Mouse (Mus musculus): ENCODE measurements around the gene Parl. TPM values are rescaled to one million over a fixed set of nuclear protein-coding genes. Genes with fewer than 3 reads are reported as not detected.

The Parl gene
- polyA plus RNA-seq, 1 experiment from 2014 or later: 87.8 TPM

DNA sequence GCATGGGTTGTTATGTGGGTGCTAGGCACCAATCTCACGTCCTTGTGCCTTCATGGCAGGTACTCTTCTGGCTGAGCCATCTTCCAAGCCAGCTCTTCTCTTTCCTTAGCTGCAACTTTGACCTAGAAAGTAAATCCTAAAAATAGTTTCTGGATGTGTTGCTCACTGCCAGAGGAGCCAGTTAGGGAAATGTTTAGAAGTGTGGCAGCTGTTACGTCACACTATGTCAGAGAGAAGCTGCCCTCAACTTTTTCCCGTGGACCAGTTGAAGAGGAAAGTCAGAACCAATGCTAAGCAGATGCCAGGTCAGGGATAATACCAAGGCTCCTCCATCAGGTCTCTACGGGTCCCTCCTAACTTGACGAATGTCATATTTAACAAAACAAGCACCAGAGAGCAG lies 22.8 kb downstream of the Parl start:
- no peaks in the 10 kb centered on the region for H3K4me1 ChIP-seq
- no peaks in the 10 kb centered on the region for H3K27me3 ChIP-seq
- H3K36me3 ChIP-seq: peaks cover 64% of the 10 kb centered on the region
- no peak overlapping the region for H3K9ac ChIP-seq
- no peaks in the 10 kb centered on the region for H3K9me3 ChIP-seq (replicated peaks)
- H3K4me3 ChIP-seq (replicated peaks): no peak overlapping the region
- WGBS: 94% methylated on average over 5 of the region's 5 CpGs
- no peak overlapping the region for H3K4me2 ChIP-seq
- no peak overlapping the region for H3K27ac ChIP-seq
- no peak for ATAC-seq (replicated peaks; ENCODE audit: low FRiP score)

DNA sequence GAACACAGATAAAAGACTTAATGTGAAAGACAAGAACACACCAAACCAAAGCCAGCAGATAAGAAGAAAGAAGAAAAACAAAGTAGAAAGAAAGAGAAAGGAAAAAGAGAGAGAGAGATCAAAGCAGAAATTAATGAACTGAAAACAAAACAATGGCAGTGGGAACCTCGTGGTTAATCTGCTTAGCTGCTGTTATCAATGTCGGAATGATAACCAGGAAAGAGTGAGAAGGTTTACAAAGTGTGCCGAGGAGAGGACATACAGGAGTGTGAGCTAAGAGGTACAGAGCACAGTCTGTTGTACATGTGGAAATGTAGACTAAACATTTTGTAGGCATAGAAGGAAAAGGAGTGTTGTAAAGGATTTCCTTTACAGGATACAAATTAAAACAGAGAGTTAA lies 29.2 kb downstream of the Parl start:
- 28% methylated on average over 3 of the region's 3 CpGs for WGBS
- ATAC-seq (replicated peaks; ENCODE audit: low FRiP score): no peak
- Histone ChIP-seq H3K9me3 (replicated peaks) (no peaks in the 10 kb centered on the region), H3K4me1 (no peaks in the 10 kb centered on the region), H3K27ac (no peak overlapping the region), H3K4me2 (no peak overlapping the region), H3K27me3 (no peaks in the 10 kb centered on the region), H3K9ac (no peak overlapping the region), H3K4me3 (replicated peaks) (no peak overlapping the region), H3K36me3 (peaks cover 1% of the 10 kb centered on the region)

DNA sequence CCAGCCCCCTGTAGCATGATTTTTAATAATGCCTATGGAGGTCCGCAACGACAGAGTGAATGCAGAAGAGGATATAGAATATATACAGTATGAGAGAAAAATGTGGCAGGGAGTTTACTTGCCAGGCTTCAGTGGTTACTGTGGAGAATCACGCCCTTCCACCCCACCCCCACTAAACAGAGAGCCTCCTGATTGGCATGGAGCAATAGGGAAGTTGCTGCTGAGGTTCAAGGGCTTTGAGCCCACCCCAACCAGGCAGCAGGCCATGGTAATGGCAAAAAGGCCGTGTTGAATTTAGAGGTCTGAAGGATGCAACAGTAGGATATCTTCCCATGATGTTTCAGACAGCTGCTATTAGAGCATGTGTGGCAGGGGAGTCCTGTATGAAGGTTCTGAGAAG lies 30.8 kb downstream of the Parl start:
- Histone ChIP-seq H3K4me2 (no peak overlapping the region), H3K27me3 (no peaks in the 10 kb centered on the region), H3K4me3 (replicated peaks) (no peak overlapping the region), H3K4me1 (no peaks in the 10 kb centered on the region), H3K36me3 (no peaks in the 10 kb centered on the region), H3K9me3 (replicated peaks) (no peaks in the 10 kb centered on the region), H3K27ac (no peak overlapping the region), H3K9ac (no peak overlapping the region)
- no peak for ATAC-seq (replicated peaks; ENCODE audit: low FRiP score)
- WGBS: 81% methylated on average over 4 of the region's 4 CpGs

DNA sequence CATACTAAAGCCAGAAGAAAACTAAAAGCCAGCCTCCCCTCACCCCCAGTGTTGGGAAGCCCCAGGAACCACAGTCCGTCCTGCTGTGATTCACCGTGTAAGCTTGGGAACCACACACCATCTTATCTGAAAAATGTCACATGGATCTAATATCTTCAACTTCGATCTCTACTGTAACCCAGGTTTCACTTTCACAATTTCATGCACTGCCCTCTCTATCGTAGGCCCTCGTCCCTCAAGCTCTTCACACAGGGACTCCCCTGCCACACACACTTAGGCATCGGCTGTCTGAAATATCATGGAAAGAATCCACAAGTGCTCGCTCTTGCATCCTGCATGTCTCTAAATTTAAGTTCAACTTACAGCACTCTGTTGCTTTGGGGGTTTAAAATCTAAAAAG lies 37.1 kb downstream of the Parl start:
- H3K36me3 ChIP-seq: no peaks in the 10 kb centered on the region
- H3K27ac ChIP-seq: no peak overlapping the region
- no peak for ATAC-seq (replicated peaks; ENCODE audit: low FRiP score)
- no peaks in the 10 kb centered on the region for H3K9me3 ChIP-seq (replicated peaks)
- H3K4me3 ChIP-seq (replicated peaks): no peak overlapping the region
- 79% methylated on average over 7 of the region's 7 CpGs for WGBS
- H3K9ac ChIP-seq: no peak overlapping the region
- no peak overlapping the region for H3K4me2 ChIP-seq
- 0 out of 2 replicates have a peak, but pooled peaks cover 3% of the 10 kb centered on the region for H3K27me3 ChIP-seq
- H3K4me1 ChIP-seq: no peaks in the 10 kb centered on the region

DNA sequence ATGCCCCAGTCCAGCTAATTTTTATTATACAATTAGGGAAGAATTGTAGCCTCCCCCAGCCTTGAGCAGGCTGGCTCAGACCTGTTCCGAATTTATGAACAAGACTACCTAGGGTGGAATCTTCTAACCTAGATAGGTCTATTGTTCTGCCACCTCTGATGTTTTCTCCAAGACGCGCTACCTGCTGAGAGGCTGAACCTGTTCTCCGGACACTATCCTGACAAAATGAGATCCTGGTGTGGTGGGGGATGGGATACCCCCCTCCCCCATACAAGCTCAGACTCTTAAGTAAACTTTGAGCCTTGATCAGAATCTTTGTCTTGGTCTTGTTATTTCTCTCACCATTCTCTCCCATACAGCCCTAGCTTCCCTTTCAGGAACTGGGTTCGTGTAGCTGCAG lies 44.3 kb downstream of the Parl start:
- no peak overlapping the region for H3K9ac ChIP-seq
- no peak overlapping the region for H3K4me3 ChIP-seq (replicated peaks)
- H3K4me2 ChIP-seq: no peak overlapping the region
- H3K36me3 ChIP-seq: no peaks in the 10 kb centered on the region
- no peaks in the 10 kb centered on the region for H3K9me3 ChIP-seq (replicated peaks)
- ATAC-seq (replicated peaks; ENCODE audit: low FRiP score): no peak
- H3K4me1 ChIP-seq: no peaks in the 10 kb centered on the region
- H3K27me3 ChIP-seq: no peaks in the 10 kb centered on the region
- 82% methylated on average over 5 of the region's 5 CpGs for WGBS
- no peak overlapping the region for H3K27ac ChIP-seq

DNA sequence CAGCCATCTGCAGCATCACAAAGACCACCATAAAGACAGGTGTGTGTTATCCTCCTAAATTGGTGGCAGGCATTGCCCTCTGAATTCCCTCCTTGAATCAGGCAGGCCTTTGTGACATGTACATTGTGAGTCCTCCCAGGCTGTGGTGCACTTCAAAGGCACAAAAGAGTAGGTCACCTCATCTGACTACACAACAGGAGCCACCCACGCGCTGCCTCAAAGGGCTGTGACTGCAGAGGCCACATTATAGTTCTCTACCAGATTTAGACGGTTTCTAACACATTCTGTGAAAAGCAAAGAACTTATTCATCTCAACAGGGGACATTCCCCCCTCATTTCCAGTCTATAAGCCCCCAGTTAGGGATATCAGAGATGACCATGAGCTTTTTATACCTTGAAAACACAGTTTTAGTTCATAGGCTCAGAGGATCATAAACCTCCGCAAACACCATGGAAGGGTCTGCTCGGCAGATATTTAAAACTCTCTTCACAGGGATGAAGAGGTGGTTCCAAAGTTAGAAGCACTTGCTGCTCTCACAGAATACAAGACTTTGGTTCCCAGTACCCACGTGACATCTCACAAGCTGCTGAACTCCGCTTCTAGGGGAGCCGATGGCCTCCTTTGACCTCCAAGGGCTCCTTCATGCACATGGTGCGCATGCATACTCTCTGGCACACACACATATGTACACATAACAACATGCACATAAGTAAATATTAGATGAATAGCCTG lies 53.6 kb downstream of the Parl start:
- H3K27me3 ChIP-seq: no peaks in the 10 kb centered on the region
- no peaks in the 10 kb centered on the region for H3K4me1 ChIP-seq
- WGBS: 82% methylated on average over 9 of the region's 9 CpGs
- H3K9me3 ChIP-seq (replicated peaks): no peaks in the 10 kb centered on the region
- ATAC-seq (replicated peaks; ENCODE audit: low FRiP score): no peak
- no peak overlapping the region for H3K27ac ChIP-seq
- H3K4me2 ChIP-seq: no peak overlapping the region
- no peak overlapping the region for H3K4me3 ChIP-seq (replicated peaks)
- H3K9ac ChIP-seq: no peak overlapping the region
- H3K36me3 ChIP-seq: no peaks in the 10 kb centered on the region

DNA sequence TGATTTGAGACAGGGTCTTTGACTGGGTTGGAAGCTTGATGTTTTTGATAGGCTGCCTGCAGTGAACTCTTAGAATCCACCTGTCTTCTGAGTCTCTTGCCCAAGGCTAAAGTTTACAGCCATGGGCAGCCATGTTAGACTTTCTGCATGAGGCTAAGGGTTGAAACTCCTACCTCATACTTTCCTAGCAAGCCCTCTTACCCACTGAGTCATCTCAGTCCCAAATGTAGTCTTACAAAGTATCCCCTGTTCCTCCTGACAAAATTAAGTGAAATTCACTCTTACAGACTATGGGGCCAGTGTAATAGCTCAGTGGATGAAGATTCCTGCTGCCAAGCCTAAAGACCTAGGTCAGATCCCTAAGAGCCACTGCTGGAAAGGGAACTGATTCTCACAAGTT lies 55.1 kb downstream of the Parl start:
- no peaks in the 10 kb centered on the region for H3K36me3 ChIP-seq
- H3K27ac ChIP-seq: no peak overlapping the region
- no peak overlapping the region for H3K4me2 ChIP-seq
- H3K4me3 ChIP-seq (replicated peaks): no peak overlapping the region
- no peaks in the 10 kb centered on the region for H3K9me3 ChIP-seq (replicated peaks)
- ATAC-seq (replicated peaks; ENCODE audit: low FRiP score): no peak
- no peak overlapping the region for H3K9ac ChIP-seq
- no peaks in the 10 kb centered on the region for H3K4me1 ChIP-seq
- H3K27me3 ChIP-seq: no peaks in the 10 kb centered on the region

DNA sequence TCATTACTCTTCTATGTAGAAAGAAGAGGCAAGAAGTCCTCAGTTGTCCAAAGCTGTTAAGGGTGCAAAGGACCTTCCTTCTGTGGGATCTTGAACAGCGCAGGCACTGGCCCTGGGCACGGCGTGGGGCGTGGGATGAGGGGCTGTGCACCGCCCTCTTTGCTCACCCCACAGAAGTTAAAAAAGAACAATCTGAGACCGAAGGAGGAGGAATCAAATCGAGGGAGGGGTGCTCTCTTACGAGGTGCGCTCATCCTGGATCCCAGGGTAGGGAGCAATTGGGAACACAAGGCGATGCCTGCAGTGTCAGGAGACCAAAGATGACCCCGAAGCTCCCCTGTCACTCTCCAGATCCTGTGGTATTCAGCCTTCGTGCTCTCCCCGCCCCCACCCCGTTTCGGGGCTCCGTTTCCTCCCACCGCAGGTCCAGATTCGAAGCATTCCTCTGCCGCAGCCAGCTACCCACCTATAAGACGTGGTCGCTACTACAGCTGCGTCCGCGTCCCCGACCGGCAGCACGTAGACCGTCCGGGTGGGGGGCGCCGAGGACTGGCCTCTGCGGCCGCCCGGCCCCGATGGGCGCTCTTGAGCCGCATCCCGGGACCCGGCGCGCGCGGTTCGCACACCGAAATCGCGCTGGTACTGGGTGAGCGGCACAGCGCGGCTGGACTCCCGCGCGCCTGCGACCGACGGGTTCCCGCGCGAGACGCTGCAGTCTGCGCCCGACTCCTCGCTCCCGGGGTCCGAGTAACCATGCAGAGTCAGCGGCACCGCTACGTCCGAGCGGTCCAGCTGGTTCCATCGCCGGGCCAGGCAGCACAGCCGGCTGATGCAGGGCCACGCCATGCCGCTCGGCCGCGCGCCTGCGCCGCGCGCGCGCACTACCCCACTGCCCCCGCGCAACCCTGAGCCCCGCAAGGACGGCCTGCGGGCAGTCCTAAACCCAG lies 61.4 kb downstream of the Parl start, which contains the start of gene Map6d1:
Gene Map6d1, minus strand, starts transcription at position 891 of the 947 bp plus-strand sequence.
- Histone ChIP-seq H3K9me3 (replicated peaks) (no peaks in the 10 kb centered on the region), H3K4me1 (peaks cover 12% of the 10 kb centered on the region; the same call in 1 of the 2 replicates), H3K36me3 (no peaks in the 10 kb centered on the region), H3K4me3 (replicated peaks) (peak within 1 kb of the TSS; percentile 76), H3K27ac (no peak within 1 kb of the TSS), H3K9ac (peak within 1 kb of the TSS; percentile 61), H3K27me3 (0 out of 2 replicates have a peak, but pooled peaks cover 7% of the 10 kb centered on the region), H3K4me2 (peak within 1 kb of the TSS; percentile 97)
- under 1% methylated on average over 81 of the region's 90 CpGs for WGBS
- peak; percentile 82 for ATAC-seq (replicated peaks; ENCODE audit: low FRiP score)

DNA sequence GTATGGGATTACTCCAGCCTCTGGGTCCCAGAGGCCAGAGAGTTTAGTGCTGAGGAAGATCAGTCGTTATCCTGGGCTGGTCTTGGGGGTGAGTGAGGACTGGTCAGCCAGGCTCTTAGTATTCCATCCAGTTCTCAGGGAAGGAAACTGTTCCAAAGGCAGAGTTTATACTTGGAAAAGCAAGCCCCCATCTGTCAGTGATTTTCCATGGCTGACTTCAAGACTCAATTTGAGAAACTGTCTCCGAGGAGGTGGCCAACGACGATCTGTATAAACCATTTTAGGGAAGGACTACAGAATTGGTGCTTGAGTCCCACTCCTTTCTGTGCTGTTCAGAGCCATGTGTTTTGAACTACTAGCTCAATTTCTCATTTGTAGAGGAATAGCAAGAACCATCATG lies 63.5 kb downstream of the Parl start:
- ATAC-seq (replicated peaks; ENCODE audit: low FRiP score): no peak
- 90% methylated on average over 4 of the region's 4 CpGs for WGBS
- no peak overlapping the region for H3K9ac ChIP-seq
- peaks cover 5% of the 10 kb centered on the region for H3K36me3 ChIP-seq
- H3K27me3 ChIP-seq: 0 out of 2 replicates have a peak, but pooled peaks cover 7% of the 10 kb centered on the region
- H3K9me3 ChIP-seq (replicated peaks): no peaks in the 10 kb centered on the region
- no peak overlapping the region for H3K27ac ChIP-seq
- H3K4me3 ChIP-seq (replicated peaks): no peak overlapping the region
- H3K4me2 ChIP-seq: no peak overlapping the region
- H3K4me1 ChIP-seq: peaks cover 17% of the 10 kb centered on the region; the same call in 1 of the 2 replicates

DNA sequence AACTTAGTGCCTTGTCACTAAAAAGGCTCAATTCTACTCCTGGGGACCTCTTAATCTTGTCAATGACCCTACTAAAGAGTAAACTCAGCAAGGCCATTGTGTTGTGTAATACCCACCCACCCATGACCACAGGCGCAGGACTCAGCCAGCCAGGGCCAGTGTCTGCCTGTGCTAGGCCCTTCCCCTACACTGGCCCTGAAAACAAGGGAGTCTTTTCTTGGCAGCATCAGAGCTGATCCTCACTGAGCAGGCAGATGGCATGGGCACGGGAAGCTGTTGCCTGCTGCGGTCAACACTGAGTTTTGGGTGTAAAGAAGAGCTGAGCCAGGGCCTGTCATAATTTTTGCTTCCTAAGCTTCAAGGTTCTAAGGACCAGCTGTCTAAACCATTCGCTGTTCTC lies 64.8 kb downstream of the Parl start:
- Histone ChIP-seq H3K4me2 (no peak overlapping the region), H3K9ac (no peak overlapping the region), H3K36me3 (peaks cover 15% of the 10 kb centered on the region), H3K4me3 (replicated peaks) (no peak overlapping the region), H3K27me3 (0 out of 2 replicates have a peak, but pooled peaks cover 7% of the 10 kb centered on the region), H3K9me3 (replicated peaks) (no peaks in the 10 kb centered on the region), H3K4me1 (peaks cover 17% of the 10 kb centered on the region; the same call in 1 of the 2 replicates), H3K27ac (no peak overlapping the region)
- 70% methylated on average over 4 of the region's 4 CpGs for WGBS
- ATAC-seq (replicated peaks; ENCODE audit: low FRiP score): peak; percentile 52

DNA sequence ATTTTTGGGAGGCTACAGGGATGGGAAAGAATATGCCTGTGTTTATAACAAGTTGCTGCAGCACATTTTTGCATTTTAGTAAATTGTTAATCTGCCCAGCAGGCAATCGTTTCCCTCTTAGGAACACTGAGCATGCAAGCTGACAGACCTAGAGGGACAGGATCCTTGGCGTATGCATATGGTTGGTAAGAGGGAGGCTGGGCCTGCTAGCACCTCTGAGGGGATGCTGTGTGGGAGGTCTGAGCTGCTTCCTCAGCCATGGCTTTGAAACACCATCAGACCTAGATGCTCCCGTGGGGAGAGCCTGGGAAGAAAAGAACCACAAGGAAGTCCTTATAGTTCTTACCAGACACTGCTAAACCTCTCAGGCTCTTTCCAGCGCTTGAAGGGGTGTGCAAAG lies 67.8 kb downstream of the Parl start:
- Histone ChIP-seq H3K9ac (no peak overlapping the region), H3K9me3 (replicated peaks) (no peaks in the 10 kb centered on the region), H3K27me3 (no peaks in the 10 kb centered on the region), H3K4me3 (replicated peaks) (no peak overlapping the region), H3K36me3 (peaks cover 42% of the 10 kb centered on the region), H3K4me2 (no peak overlapping the region), H3K4me1 (0 out of 2 replicates have a peak, but pooled peaks cover 5% of the 10 kb centered on the region), H3K27ac (no peak overlapping the region)
- no peak; the same call in 1 of the 2 replicates for ATAC-seq (replicated peaks; ENCODE audit: low FRiP score)
- WGBS: 54% methylated on average over 4 of the region's 4 CpGs
